ENCODE assay signal across 19 mouse cellular contexts in the genomic region with DNA sequence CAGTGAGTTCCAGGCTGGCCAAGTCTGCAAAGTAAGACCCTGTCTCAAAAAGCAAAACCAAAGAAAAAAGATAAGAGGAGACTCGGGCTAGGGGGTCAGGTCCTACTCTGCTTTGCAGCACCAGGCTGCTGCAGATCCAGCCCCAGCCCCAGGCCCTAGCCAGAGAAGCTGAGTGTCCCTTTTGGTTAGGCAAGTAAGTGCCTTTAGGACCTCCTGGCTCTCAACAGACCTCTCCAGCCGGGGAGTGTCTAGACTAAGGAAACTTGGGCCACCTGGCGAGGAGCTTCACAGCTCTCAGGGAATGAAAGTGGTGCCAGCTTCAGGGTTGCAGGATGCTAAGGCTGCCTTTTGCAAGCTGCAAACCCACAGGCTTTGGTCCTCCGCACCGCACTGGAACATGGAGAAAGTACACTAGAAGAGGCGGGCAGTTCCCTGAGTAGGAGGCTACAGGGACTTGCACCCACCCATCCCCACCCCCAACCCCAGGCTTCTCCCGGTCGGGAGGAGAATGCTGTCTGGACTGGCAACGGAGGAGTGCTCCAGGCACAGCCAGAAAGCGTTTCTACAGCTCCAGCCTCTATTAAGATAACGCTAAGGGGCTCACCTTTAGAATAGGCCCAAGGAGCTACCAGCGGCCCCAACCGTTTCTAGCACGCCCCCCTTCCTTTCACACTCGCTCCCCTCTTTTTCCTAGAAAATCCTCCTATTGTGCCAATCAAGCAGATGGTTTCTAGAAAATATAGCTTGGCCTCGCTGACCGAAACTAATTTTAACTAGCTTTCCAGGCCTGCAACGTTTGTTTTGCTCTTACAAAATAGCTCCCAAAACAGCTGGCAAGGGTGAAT. TPM values are rescaled to one million over a fixed set of nuclear protein-coding genes. Genes with fewer than 3 reads are reported as not detected.
DNase-seq lines count a peak whose midpoint lies in the region; ATAC-seq and TF ChIP-seq lines count a peak whose summit lies in the region.
"Had no signal": no experiment of that assay in that cellular context is flagged by ENCODE, and none has a peak within 500 bp of the region (broad histone marks: within the 10 kb centered on the region; RNA-seq: fewer than 3 reads in every experiment).

No protein-coding gene starts in this region.

- H3K27ac ChIP-seq in hindbrain, embryonic 10.5 days = peak overlapping the region; percentile 51
- H3K27ac ChIP-seq in hindbrain, embryonic 16.5 days (ENCODE audit: low read depth, low read length) = no peak overlapping the region
- H3K27ac ChIP-seq in midbrain, embryonic 12.5 days (replicated peaks) = peak overlapping the region; percentile 69
- no peak overlapping the region for H3K27ac ChIP-seq in midbrain, postnatal 0 days (ENCODE audit: low read depth, low read length)
- peak overlapping the region; percentile 46; the same call in 1 of the 2 replicates for H3K27ac ChIP-seq in forebrain, embryonic 12.5 days
- H3K27ac ChIP-seq in midbrain, embryonic 14.5 days (replicated peaks; ENCODE audit: low read depth, low read length) = peak overlapping the region; percentile 49
- H3K27ac ChIP-seq: limb, embryonic 13.5 days; liver, embryonic 15.5 days; stomach, embryonic 15.5 days had no signal

- H3K27me3 ChIP-seq in hindbrain, embryonic 10.5 days (ENCODE audit: insufficient read depth, poor library complexity, severe bottlenecking) = peaks cover 100% of the 10 kb centered on the region
- peaks cover 78% of the 10 kb centered on the region for H3K27me3 ChIP-seq in hindbrain, embryonic 16.5 days (replicated peaks; ENCODE audit: control insufficient read depth, insufficient read depth, low read length)
- peaks cover 84% of the 10 kb centered on the region for H3K27me3 ChIP-seq in midbrain, embryonic 12.5 days
- H3K27me3 ChIP-seq in midbrain, postnatal 0 days (ENCODE audit: insufficient read depth, low read length) = peaks cover 43% of the 10 kb centered on the region
- H3K27me3 ChIP-seq in forebrain, embryonic 12.5 days = peaks cover 97% of the 10 kb centered on the region
- peaks cover 79% of the 10 kb centered on the region for H3K27me3 ChIP-seq in midbrain, embryonic 14.5 days (ENCODE audit: control insufficient read depth, insufficient read depth, low read length)

- DNase-seq in hindbrain, embryonic 10.5 days (ENCODE audit: low spot score) = peak; percentile 44
- DNase-seq in midbrain, postnatal 0 days (ENCODE audit: low spot score) = no peak
- DNase-seq in midbrain, embryonic 14.5 days = peak; percentile 61
- DNase-seq in ovary, postnatal 10 days (ENCODE audit: low spot score) = no peak
- DNase-seq: cerebellum, postnatal 36 days; gastrocnemius, postnatal 36 days; kidney, adult 18-20 months; lung, postnatal 36 days; right cerebral cortex, adult 18-20 months had no signal

- H3K9ac ChIP-seq in hindbrain, embryonic 16.5 days (ENCODE audit: low read depth, low read length) = no peak overlapping the region
- no peak overlapping the region for H3K9ac ChIP-seq in midbrain, embryonic 12.5 days (replicated peaks)
- no peak overlapping the region for H3K9ac ChIP-seq in midbrain, postnatal 0 days (replicated peaks; ENCODE audit: low read length, poor library complexity, severe bottlenecking)
- no peak overlapping the region for H3K9ac ChIP-seq in forebrain, embryonic 12.5 days
- H3K9ac ChIP-seq in midbrain, embryonic 14.5 days (replicated peaks; ENCODE audit: low read length) = no peak overlapping the region
- H3K9ac ChIP-seq: limb, embryonic 13.5 days; liver, embryonic 15.5 days; stomach, embryonic 15.5 days had no signal

- no peak overlapping the region for H3K4me2 ChIP-seq in hindbrain, embryonic 16.5 days (ENCODE audit: low read length)
- peak overlapping the region; percentile 42 for H3K4me2 ChIP-seq in midbrain, embryonic 12.5 days (replicated peaks)
- no peak overlapping the region for H3K4me2 ChIP-seq in midbrain, postnatal 0 days (ENCODE audit: low read depth, low read length, poor library complexity, severe bottlenecking)
- H3K4me2 ChIP-seq in forebrain, embryonic 12.5 days = peak overlapping the region; percentile 1; the same call in 1 of the 2 replicates
- H3K4me2 ChIP-seq in midbrain, embryonic 14.5 days (ENCODE audit: low read length) = no peak overlapping the region; the same call in 1 of the 2 replicates

- no peak for TF ChIP-seq CTCF in midbrain, postnatal 0 days (IDR thresholded peaks at IDR 0.05)

- no peaks in the 10 kb centered on the region for H3K9me3 ChIP-seq in hindbrain, embryonic 10.5 days
- H3K9me3 ChIP-seq in hindbrain, embryonic 16.5 days (ENCODE audit: control insufficient read depth, low read length) = peaks cover 2% of the 10 kb centered on the region
- H3K9me3 ChIP-seq in midbrain, embryonic 12.5 days = 0 out of 2 replicates have a peak, but pooled peaks cover under 1% of the 10 kb centered on the region
- no peaks in the 10 kb centered on the region for H3K9me3 ChIP-seq in midbrain, postnatal 0 days (ENCODE audit: low read length)
- no peaks in the 10 kb centered on the region for H3K9me3 ChIP-seq in forebrain, embryonic 12.5 days
- no peaks in the 10 kb centered on the region for H3K9me3 ChIP-seq in midbrain, embryonic 14.5 days (ENCODE audit: control insufficient read depth, low read length)
- H3K9me3 ChIP-seq: limb, embryonic 13.5 days; liver, embryonic 15.5 days; stomach, embryonic 15.5 days had no signal

- ATAC-seq in hindbrain, embryonic 16.5 days = no peak
- ATAC-seq in midbrain, embryonic 12.5 days (ENCODE audit: low FRiP score, low read depth) = peak; percentile 36
- no peak for ATAC-seq in midbrain, postnatal 0 days (ENCODE audit: low FRiP score)
- peak; percentile 28; the same call in 1 of the 2 replicates for ATAC-seq in forebrain, embryonic 12.5 days (ENCODE audit: low FRiP score)
- ATAC-seq in midbrain, embryonic 14.5 days (ENCODE audit: low FRiP score, low TSS enrichment) = peak; percentile 31; the same call in 1 of the 2 replicates
- no peak for ATAC-seq in CD4-positive, CD25-positive, alpha-beta regulatory T cell, adult 4 months

- H3K4me1 ChIP-seq in hindbrain, embryonic 10.5 days (replicated peaks) = peaks cover 27% of the 10 kb centered on the region
- H3K4me1 ChIP-seq in hindbrain, embryonic 16.5 days (ENCODE audit: control insufficient read depth, insufficient read depth, low read depth, low read length) = no peaks in the 10 kb centered on the region; the same call in 1 of the 2 replicates
- peaks cover 60% of the 10 kb centered on the region for H3K4me1 ChIP-seq in midbrain, embryonic 12.5 days
- no peaks in the 10 kb centered on the region for H3K4me1 ChIP-seq in midbrain, postnatal 0 days (ENCODE audit: insufficient read depth, low read length)
- H3K4me1 ChIP-seq in forebrain, embryonic 12.5 days = peaks cover 66% of the 10 kb centered on the region
- peaks cover 10% of the 10 kb centered on the region; the same call in 1 of the 2 replicates for H3K4me1 ChIP-seq in midbrain, embryonic 14.5 days (ENCODE audit: control insufficient read depth, insufficient read depth, low read length)
- H3K4me1 ChIP-seq: liver, embryonic 15.5 days; stomach, embryonic 15.5 days had no signal

- WGBS in hindbrain, embryonic 10.5 days = 7% methylated on average over 18 of the region's 18 CpGs
- 6% methylated on average over 18 of the region's 18 CpGs for WGBS in hindbrain, embryonic 16.5 days
- 5% methylated on average over 18 of the region's 18 CpGs for WGBS in midbrain, embryonic 12.5 days
- WGBS in midbrain, postnatal 0 days = 24% methylated on average over 18 of the region's 18 CpGs
- WGBS in forebrain, embryonic 12.5 days = 3% methylated on average over 18 of the region's 18 CpGs
- WGBS in midbrain, embryonic 14.5 days = 4% methylated on average over 18 of the region's 18 CpGs

- H3K4me3 ChIP-seq in hindbrain, embryonic 10.5 days = peak overlapping the region; percentile 16
- no peak overlapping the region for H3K4me3 ChIP-seq in hindbrain, embryonic 16.5 days (ENCODE audit: low read length)
- peak overlapping the region; percentile 15; the same call in 1 of the 2 replicates for H3K4me3 ChIP-seq in midbrain, embryonic 12.5 days
- H3K4me3 ChIP-seq in midbrain, postnatal 0 days (ENCODE audit: low read depth, low read length) = no peak overlapping the region
- no peak overlapping the region for H3K4me3 ChIP-seq in forebrain, embryonic 12.5 days (replicated peaks)
- H3K4me3 ChIP-seq in midbrain, embryonic 14.5 days (replicated peaks; ENCODE audit: low read depth, low read length) = 0 out of 2 replicates have a peak overlapping the region, but pooled peaks have one; percentile 2
- H3K4me3 ChIP-seq: liver, embryonic 15.5 days had no signal

- no peaks in the 10 kb centered on the region for H3K36me3 ChIP-seq in hindbrain, embryonic 10.5 days
- H3K36me3 ChIP-seq in hindbrain, embryonic 16.5 days (ENCODE audit: control insufficient read depth, insufficient read depth, low read length) = no peaks in the 10 kb centered on the region
- no peaks in the 10 kb centered on the region for H3K36me3 ChIP-seq in midbrain, embryonic 12.5 days
- no peaks in the 10 kb centered on the region for H3K36me3 ChIP-seq in midbrain, postnatal 0 days (ENCODE audit: insufficient read depth, low read length)
- no peaks in the 10 kb centered on the region for H3K36me3 ChIP-seq in forebrain, embryonic 12.5 days (replicated peaks)
- no peaks in the 10 kb centered on the region for H3K36me3 ChIP-seq in midbrain, embryonic 14.5 days (ENCODE audit: control insufficient read depth, insufficient read depth, low read length)
- H3K36me3 ChIP-seq: limb, embryonic 13.5 days; liver, embryonic 15.5 days; stomach, embryonic 15.5 days had no signal

RNA-seq across cellular contexts. Expression of a gene that starts 3.4 kb away (rescaled TPM):
- 42.0 and 72.1 TPM in 2 replicates for polyA plus RNA-seq in hindbrain, embryonic 10.5 days (2016; fragmentation: Nextera tagmentation; extraction: Ambion mirVana)
- 1.0 and 4.2 TPM in 2 replicates for polyA plus RNA-seq in hindbrain, embryonic 16.5 days (2015; fragmentation: Nextera tagmentation; extraction: Ambion mirVana)
- 176 and 184 TPM in 2 replicates for polyA plus RNA-seq in midbrain, embryonic 12.5 days (2016; fragmentation: Nextera tagmentation; extraction: Ambion mirVana)
- total RNA-seq in midbrain, postnatal 0 days (2014; rRNA removed) = 0.77 and 1.6 TPM in 2 replicates
- polyA plus RNA-seq in midbrain, postnatal 0 days (2015; fragmentation: Nextera tagmentation; extraction: Ambion mirVana) = 0.84 and 1.2 TPM in 2 replicates
- polyA plus RNA-seq in forebrain, embryonic 12.5 days (2016; fragmentation: Nextera tagmentation; extraction: Ambion mirVana) = 28.6 and 35.3 TPM in 2 replicates
- 14.0 and 52.8 TPM in 2 replicates for polyA plus RNA-seq in midbrain, embryonic 14.5 days (2014; fragmentation: Nextera tagmentation; extraction: Ambion mirVana)
- polyA plus RNA-seq in CD4-positive, CD25-positive, alpha-beta regulatory T cell, adult 4 months (2017; shearing (Covaris generic)) = not detected
- total RNA-seq: gastrocnemius, postnatal 36 days; heart, postnatal 25 days; layer of hippocampus, adult 18-20 months had no signal
- polyA plus RNA-seq: heart, embryonic 11.5 days had no signal

Comparison
In these comparisons a context has a peak if more than half of its experiments do, and no peak if none do; other contexts are left out.
1. DNase-seq: peak in hindbrain, embryonic 10.5 days (single experiment) and midbrain, embryonic 14.5 days (single experiment); none in midbrain, postnatal 0 days (single experiment) and ovary, postnatal 10 days (single experiment).
2. H3K27ac ChIP-seq: peak in hindbrain, embryonic 10.5 days (single experiment), midbrain, embryonic 12.5 days (single experiment), forebrain, embryonic 12.5 days (single experiment) and midbrain, embryonic 14.5 days (single experiment); none in hindbrain, embryonic 16.5 days (single experiment) and midbrain, postnatal 0 days (single experiment).
3. H3K4me3 ChIP-seq: peak in hindbrain, embryonic 10.5 days (single experiment), midbrain, embryonic 12.5 days (single experiment) and midbrain, embryonic 14.5 days (single experiment); none in hindbrain, embryonic 16.5 days (single experiment), midbrain, postnatal 0 days (single experiment) and forebrain, embryonic 12.5 days (single experiment).
4. ATAC-seq: peak in midbrain, embryonic 12.5 days (single experiment), forebrain, embryonic 12.5 days (single experiment) and midbrain, embryonic 14.5 days (single experiment); none in hindbrain, embryonic 16.5 days (single experiment), midbrain, postnatal 0 days (single experiment) and CD4-positive, CD25-positive, alpha-beta regulatory T cell, adult 4 months (single experiment).
5. H3K4me2 ChIP-seq: peak in midbrain, embryonic 12.5 days (single experiment) and forebrain, embryonic 12.5 days (single experiment); none in hindbrain, embryonic 16.5 days (single experiment), midbrain, postnatal 0 days (single experiment) and midbrain, embryonic 14.5 days (single experiment).